Mouse (Mus musculus): ENCODE results near the gene Sec31a.
A peak's percentile ranks its signal among the peaks of the same experiment; 100 is the strongest.

The Sec31a gene

DNA sequence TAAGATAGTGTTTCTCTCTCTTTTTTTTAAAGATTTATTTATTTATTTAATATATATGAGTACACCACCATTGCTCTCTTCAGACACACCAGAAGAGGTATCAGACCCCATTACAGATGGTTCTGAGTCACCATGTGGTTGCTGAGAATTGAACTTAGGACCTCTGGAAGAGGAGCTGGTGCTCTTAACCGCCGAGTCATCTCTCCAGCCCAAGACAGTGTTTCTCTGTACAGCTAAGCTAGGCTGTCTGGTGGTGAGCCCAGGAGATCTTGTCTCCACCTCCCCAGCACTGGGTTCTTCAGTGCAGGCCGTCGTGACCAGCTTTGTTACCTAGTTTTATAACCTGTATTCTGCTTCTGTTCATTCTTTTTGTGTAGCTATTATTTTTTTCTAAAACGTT lies 5.8 kb downstream of the Sec31a start:
- no peak for DNase-seq (ENCODE audit: low read depth, low spot score)

DNA sequence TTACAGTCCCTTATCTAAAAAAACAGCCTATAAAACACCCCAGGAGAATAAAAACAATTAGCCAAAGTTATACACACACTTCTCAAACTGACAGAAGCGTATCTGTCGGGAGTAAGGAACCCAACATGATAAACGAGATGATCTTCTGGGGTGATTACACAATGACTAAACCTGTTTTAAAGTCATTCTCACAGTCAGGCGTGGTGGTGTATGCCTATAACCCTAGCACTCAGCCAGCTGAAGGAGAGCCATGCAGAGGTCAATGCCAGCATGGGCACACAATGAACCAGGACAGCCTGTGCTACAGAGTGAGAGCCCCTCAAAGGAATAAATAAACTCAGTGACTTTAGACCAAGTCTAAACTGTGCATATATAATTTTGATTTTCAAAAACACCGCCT lies 7.5 kb downstream of the Sec31a start:
- DNase-seq (ENCODE audit: low read depth, low spot score) = no peak

DNA sequence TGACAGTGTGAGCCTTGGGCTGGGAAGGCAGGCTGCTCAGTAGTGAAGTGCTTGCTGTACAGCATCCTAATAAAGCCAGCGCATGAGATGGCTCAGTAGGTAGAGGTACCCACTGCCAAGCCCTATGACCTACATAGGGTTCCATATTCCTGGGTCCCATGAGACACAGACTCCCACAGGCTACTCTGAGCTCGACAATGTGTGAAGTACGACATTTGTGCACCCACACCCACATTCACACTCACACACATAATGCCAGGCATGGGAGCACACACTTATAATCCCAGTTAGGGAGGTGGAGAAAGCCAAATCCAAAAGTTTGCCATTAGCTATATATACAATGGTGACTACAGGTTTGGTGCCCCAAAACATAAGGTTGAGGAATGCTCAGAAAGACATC lies 19.3 kb downstream of the Sec31a start:
- DNase-seq (ENCODE audit: low read depth, low spot score) = no peak

DNA sequence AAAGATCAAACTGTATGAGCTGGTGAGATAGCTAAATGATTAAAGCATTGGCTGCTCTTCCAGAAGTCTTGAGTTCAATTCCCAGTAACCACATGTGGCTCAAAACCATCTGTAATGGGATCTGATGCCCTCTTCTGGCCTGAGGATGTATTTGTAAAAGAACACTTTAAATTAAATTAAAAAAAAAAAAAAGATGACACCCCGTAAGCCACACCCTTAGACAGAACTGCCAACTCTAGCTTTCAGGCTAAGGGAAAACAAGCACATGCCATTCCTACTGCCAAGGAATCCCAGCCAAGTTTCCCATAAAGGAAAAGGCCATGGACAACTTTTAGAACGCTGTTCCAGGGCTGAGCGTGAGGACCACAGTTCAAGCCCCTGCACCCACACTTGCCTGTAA lies 22.4 kb downstream of the Sec31a start:
- DNase-seq (ENCODE audit: low read depth, low spot score) = no peak

DNA sequence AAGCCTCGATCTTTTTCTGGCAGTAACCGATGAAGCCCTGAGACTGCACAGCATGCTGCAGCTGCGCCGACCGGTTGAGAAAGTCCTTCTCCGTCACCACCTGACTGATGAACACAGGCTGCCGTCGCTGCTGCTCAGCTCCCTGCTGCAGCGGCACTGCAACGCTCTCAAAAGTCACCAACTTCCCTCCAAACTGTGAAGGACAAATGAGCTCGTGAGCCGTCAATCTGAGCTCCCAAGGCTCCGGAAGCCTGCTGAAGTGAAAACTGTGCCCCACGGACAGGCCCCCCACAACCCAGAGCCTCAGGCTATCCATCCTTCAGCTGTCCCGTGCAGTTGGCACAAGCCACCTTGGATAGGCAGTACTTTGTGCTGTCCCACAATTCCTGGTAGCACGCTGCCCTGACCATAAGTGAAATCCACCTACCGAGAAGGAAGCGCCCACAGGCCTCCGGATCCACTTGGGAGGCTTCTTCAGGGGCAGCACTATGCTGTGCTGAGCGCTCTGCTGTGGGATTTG lies 23.5 kb downstream of the Sec31a start:
- DNase-seq (ENCODE audit: low read depth, low spot score) = no peak

DNA sequence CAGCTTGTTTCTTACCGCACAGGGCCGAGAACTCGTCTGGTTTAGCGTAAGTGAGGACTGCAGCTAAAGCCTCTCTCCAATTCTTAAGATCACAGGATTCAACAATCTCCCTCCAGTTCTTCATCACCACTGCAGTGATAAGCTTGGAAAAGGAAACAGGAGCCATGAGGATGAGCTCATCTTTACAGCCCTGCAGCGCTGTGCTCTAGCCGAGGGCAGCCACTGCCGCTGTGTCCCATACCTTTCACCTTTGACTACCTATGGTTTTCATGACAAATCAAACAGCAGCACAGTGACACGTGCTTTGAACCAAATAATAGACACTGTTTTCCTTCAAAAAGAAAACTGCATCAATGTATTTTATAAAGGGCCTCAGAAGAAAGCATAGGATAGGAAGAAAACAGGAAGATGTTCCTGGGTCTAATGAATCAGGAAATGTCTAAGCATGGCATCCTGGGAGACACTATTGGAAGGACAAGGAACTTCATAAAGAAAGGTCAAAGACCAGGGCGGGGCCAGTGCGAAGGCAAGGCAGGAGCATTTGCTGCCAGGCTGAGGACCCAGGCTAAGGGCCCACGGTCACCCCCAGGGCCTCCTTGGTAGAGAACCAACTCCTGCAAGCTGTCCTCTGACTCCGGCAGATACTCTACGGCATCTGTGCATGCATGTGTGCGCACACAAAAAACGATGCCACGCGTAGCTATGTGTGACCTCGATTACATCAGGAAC lies 32.1 kb downstream of the Sec31a start:
- no peak for DNase-seq (ENCODE audit: low read depth, low spot score)

DNA sequence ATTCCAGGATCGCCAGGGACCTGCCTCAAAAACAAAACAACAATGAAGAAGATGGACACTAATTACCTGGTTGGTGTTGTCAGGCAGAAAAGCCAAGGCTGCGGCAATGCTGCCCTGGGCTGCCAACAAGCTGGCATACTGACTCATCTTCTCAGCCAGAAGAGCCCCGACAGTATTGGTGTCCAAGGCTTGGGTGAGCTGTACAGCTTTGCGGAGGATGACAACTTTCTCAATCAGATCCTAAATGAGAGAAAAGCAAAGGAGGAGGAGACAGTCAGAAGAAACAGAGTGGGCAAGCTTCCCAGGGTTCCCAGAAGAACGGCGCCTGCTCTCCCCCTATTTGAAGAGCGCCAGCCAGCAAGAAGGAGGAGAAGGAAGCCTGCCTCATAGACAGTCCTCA lies 34.9 kb downstream of the Sec31a start:
- no peak for DNase-seq (ENCODE audit: low read depth, low spot score)

DNA sequence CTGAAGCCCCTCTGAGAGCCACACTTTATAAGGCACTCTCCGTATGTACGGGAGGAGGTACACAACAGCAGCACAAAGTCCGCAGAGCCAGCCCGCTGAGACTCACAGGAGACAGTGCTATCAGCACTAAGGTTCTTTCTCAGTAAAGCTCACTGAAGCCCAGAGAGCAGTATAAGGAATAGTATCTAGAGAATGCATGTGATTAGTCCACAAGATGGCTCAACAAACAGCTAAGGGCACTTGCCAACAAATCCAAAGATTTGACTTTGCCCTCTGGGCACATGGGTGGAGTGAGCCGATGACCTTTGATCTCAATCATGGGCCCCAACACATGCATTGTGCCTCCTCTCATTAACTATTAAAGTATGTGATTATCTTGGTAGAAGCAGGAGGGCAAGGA lies 35.8 kb downstream of the Sec31a start:
- no peak for DNase-seq (ENCODE audit: low read depth, low spot score)

DNA sequence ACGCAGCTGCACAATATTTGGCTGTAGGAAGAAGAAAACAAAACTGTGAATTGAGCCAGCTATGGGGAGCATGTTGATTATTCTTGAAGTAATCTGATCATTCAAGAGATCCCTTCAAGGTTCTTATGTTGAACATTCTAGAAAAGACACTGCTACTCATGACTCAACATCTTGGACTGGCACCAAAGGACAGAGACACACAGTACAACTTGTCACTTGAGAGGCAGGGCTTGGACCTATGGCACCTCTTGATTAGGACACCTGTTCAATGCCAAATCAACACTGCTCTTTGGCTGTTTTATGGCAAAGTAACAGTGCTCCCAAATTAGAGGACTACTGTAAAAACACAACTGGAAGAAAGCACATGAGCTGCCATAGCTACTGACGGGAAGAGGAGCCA lies 37.1 kb downstream of the Sec31a start:
- DNase-seq (ENCODE audit: low read depth, low spot score) = peak; percentile 21

DNA sequence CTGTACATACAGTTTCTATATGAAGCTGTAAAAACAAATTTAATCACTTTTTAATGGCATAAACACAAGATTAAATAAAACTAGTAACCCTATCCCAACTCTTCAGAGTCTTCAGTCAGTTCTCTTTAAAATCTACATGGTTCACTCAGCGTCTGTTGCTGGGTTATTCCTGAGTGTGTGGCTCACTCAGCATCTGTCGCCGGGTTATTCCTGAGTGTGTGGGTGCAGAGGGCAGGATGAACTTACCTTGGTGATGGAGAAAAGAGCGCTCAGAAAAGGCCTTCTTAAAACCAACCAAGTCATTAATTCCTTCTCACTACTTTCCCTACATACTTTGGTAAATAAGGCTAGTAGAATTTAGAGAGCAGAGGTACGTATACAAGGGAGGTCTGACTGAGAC lies 37.8 kb downstream of the Sec31a start:
- no peak for DNase-seq (ENCODE audit: low read depth, low spot score)

DNA sequence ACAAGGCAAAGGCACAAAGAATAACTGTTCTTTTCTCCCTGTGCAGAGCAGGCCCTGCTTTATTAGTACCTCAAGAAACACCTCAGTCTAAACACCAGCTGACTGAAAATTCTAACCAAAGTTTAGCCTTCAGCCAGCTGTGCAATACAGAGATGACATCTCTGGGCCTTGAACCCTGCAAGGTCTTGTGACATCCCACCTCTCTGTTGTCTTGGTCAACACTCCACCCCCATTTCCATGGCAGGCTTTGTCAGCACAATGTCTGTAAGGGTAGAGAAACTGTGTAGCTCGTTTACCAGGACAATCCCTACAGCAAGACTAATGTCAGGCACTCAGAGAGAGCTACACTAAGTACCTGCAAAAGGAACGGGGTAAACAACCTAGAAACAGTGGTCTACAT lies 38.7 kb downstream of the Sec31a start:
- DNase-seq (ENCODE audit: low read depth, low spot score) = no peak

DNA sequence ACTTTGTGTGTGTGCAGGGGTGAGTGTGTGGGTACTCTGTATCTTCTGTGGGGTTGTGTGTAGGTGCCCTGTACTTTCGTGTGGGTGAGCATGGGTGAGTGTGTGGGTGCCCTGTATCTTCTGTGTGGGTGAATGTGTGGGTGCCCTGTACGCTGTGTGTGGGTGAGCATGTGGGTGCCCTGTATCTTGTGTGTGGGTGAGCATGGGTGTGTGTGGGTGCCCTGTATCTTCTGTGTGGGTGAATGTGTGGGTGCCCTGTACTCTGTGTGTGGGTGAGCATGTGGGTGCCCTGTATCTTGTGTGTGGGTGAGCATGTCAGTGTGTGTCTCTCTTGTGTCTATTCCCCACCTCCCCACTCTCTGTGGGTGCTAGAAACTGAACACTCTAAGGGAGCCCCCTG lies 41.3 kb downstream of the Sec31a start:
- DNase-seq (ENCODE audit: low read depth, low spot score) = no peak

DNA sequence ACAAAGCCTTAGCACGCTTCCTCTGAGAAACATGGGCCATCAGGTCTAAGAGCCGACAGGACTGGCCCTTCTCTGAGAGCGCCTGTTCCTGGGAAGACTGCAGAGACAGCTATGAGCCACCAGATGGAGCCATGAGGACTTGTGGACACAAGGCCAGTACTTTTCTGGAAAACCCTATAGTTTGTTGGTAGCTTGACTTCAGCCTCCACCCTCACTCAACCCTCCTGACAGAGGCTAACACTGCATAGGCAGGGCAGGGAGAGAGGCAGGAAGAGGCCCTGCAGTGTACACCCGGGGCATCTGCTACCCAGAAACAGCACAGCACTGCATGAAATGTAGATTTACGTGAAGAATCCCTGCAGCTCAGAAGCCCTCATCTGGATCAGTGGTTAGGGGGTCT lies 42.1 kb downstream of the Sec31a start:
- DNase-seq (ENCODE audit: low read depth, low spot score) = peak; percentile 26

DNA sequence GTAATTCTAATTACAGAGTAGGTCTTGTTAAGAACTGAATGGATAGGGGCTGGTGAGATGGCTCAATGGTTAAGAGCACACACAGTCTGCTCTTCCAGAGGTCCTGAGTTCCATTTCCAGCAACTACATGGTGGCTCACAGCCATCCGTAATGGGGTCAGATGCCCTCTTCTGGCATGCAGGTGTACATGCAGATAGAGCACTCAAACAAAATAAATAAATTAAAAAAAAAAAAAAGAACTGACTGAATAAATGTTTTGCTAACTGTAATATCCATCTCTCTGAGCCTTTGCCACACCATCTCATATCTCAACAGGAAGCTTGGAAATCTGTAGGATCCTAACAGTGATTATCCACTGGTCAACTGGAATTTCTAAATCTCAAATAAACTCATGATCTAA lies 45.1 kb downstream of the Sec31a start:
- DNase-seq (ENCODE audit: low read depth, low spot score) = no peak

DNA sequence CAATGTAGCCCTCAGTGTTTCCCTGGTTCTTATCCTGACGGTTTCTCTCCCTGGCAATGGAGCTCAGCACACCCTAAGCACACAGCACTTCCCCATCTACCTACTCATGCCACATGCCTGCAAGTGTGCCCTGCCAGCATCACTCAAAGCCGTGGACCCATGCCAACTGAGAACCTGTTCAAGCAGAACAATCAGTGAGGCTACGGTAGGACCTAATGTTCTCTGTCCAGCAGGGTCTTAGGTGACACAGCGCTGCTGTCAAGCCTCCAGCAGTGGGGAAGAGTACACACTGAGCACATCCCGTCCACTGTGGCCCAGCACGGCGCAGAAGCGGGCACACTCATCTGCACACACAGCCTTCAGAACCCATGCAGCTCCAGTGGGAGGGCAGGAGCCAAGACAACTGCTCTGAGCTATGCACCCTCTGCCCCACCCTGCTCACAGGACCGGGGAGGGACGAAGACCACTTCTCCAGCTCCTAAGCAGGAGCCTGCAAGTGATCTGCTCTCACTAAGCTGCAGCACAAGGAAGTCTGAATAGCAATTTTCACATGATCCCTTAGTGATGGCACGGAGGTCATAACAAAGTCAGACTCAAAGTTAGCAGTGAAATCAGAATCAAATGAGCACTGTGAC lies 46.1 kb downstream of the Sec31a start:
- no peak for DNase-seq (ENCODE audit: low read depth, low spot score)

DNA sequence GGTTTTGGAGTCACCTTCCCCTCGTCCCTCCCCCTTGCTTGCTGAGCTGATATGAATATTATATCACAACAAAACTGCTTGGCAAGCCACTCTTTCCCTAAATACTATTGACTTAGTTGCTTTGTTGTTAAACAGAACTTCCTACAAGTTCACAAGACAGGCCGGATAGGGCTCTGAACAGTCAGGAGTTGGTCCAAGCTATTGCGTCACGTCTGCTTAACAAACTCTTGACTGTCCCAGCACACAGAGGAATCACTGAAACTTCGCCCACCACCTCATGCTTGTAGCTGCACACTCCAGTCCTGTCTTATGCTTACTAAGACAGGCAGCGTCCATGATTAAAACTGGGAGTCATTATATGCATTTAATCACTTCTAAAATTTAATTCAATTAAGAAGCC lies 46.9 kb downstream of the Sec31a start:
- DNase-seq (ENCODE audit: low read depth, low spot score) = no peak

DNA sequence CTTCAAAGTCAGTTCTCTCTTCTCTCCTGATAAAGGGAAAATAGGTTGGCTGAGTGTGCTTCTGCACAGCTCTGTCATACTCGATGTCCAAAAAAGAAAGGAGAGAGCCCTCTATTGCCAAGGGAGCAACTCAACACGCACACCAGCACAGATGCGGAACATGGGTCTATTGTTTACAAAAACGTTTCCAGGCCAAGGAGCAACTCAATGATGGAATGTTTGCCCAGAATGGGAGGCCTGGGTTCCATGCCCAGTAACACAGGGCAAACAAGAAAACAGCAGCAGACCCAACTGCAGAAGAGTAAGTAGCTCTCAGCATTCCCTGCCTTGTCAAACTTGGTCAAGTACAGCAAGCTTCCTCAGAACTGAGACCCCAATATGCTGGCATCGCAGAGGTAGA lies 47.5 kb downstream of the Sec31a start:
- no peak for DNase-seq (ENCODE audit: low read depth, low spot score)

DNA sequence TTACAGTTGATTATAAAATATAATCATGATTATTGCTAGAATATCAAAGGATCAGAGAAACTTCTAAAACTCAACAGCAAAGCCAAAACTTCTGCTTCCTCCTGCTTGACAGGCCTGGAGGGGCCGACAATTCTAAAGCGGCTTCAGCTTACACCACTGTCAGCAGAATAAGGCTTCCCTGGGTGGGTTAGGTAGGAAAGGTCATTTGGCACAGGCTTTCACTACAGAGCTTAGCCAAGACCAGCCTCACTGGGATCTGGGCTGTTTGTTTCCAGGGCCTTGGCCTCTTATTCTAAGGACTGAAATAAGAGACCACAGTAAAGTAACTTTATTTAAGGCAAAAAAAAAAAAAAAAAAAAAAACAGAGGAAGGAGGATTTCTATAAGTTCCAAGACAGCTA lies 49.0 kb downstream of the Sec31a start:
- no peak for DNase-seq (ENCODE audit: low read depth, low spot score)

DNA sequence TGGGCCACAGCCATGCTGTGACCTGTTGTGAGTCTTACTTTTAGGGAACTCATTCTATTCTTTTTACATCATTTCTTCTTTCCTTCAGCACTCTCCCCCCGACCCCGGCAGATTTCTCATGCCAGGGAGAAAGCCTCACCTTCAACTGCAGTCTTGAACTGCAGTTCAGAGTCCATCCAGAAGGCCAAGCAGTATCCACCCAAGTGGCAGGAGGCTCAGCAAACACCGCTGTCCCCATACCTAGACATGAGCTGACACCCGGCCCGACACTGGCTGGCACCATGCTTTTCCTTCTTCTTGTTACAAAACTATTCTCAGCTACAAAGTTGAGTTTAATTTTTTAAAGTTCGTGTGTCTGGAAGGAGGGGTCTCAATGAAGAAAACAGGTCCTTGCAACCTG lies 55.7 kb downstream of the Sec31a start:
- DNase-seq (ENCODE audit: low read depth, low spot score) = no peak

DNA sequence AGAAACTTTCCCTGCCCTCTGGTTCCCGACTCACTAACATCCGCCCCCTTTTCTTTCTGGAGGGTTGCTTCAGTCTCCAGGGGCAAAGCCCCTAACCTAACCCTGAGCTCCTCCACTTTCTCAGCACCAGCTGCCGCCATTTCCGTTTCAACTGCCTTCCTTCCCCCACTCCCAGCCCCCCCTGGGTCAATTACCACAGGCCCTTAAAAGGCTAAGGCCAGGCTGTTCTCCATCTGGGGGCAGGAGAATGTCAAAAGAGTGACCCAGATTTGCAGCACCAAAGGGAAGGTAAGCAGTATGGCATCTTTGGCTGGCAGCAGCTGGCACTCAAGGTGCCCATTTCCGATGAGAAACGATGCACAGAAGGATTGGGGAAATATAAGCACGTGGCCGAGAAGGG lies 57.7 kb downstream of the Sec31a start:
- DNase-seq (ENCODE audit: low read depth, low spot score) = no peak

DNA sequence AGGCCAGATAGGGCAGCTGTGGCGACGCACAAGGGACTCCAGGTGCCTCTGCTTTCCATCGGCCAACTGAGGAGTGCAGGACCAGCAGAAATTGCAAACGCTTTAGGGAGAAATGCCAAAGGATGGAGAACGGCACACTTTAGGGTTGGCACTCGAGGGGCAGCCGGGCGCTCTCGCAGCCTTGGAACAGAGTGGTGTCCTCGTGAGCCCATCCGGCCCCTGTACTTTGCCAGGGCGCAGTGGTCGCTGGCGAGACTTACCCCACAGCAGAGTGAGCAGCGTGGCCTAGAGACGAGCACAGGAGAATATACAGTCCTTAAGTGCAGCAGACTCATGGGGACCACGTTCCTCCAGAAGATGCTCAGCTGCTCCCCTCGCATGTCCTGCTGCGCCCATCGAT lies 61.4 kb downstream of the Sec31a start:
- no peak for DNase-seq (ENCODE audit: low read depth, low spot score)

DNA sequence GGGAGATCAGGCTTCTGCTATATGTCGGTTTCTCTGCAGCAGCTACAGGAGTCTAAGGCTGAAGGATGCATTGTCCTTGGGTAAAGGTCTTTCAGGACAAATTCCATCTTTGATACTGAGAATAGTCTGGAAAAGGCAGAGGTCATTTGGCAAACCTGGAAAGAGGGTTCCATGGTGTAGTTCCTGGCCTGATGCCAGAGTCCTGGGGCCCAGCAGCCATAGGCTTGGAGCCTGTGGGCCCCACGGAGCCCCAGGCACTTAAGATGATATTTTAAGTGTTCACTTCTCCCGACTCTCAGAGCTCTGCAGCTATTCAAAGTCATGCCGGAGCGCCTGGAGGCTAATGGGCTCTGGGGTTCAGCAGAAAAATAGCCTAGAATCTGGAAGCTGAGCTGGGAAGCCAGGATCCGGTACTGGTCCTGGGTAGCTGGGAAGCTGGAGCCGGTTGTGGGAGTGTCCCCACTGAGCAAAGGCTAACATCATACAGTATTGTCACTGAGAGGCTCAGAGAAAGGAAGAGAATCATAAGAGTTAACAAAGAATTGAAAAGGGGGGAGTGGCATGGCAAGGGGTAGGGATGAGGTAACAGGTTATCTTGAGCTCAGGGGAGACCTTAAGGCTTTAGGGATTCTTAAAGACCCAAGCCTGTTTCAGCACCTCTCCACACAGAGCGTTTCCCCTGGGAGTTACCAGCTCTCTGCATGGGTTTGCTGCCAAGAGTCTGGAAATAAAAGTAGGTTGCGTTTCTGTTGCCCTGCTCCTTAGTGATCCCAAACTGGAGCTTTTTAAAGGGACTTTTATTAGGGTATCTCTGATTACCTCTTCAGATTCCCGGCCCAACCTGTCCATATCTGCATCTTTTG lies 62.8 kb downstream of the Sec31a start:
- DNase-seq (ENCODE audit: low read depth, low spot score) = no peak
